Mouse (Mus musculus): ENCODE measurements at regions not wholly inside any gene's neighbourhood (a gene's known extent, or its start where the extent isn't known, plus 50 kb on each side); places are given as distances from the start of the nearest gene placed in this dataset.

GRCm38 (mm10) chr5:75805011-75805410, 173.2 kb downstream of the Kdr start:
- TF ChIP-seq ZNF384 (IDR thresholded peaks at IDR 0.05; ENCODE audit: low read depth, low read length) (no peak), CTCF (IDR thresholded peaks at IDR 0.05 in 2 of 3, conservative IDR thresholded peaks at IDR 0.05 in 1 of 3; ENCODE audit: control insufficient read depth in 1 of 3, insufficient read depth in 1 of 3, low read depth in 2 of 3, low read length in 3 of 3, poor library complexity in 1 of 3, severe bottlenecking in 1 of 3) (no peak), MAX (IDR thresholded peaks at IDR 0.05; ENCODE audit: low read length) (no peak), USF1 (IDR thresholded peaks at IDR 0.05; ENCODE audit: low read depth, low read length) (no peak)

Data from MEL (cell line).